Mouse (Mus musculus) E14TG2a.4 (cell line): ENCODE measurements at regions not wholly inside any gene's neighbourhood (a gene's known extent, or its start where the extent isn't known, plus 50 kb on each side); places are given as distances from the start of the nearest gene placed in this dataset.

Source experiments
- CTCF ChIP-seq: conservative IDR thresholded peaks from 2 replicates; pipeline ENCODE4 v1.5.1; 2014; ENCODE audit warnings: low read length
- POU5F1 ChIP-seq: IDR thresholded peaks from 2 replicates; pipeline ENCODE4 v1.6.1; 2014; ENCODE audit warnings: low read length, borderline replicate concordance

- TF ChIP-seq CTCF (no peak), POU5F1 (no peak)
Observed at GRCm38 (mm10) chr15:72373041-72373440, 1461.3 kb upstream of the Gm6569 start.
